Mouse (Mus musculus) Muller cell, postnatal 12 days (primary cell): ENCODE data around the gene Foxp1.
A peak's percentile ranks its signal among the peaks of the same experiment; 100 is the strongest.

ENCODE experiments used
- DNase-seq: peaks from one replicate; pipeline ENCODE4 v3.0.0-alpha.2; 2015; ENCODE audit errors: inconsistent ontology term

The Foxp1 gene

DNA sequence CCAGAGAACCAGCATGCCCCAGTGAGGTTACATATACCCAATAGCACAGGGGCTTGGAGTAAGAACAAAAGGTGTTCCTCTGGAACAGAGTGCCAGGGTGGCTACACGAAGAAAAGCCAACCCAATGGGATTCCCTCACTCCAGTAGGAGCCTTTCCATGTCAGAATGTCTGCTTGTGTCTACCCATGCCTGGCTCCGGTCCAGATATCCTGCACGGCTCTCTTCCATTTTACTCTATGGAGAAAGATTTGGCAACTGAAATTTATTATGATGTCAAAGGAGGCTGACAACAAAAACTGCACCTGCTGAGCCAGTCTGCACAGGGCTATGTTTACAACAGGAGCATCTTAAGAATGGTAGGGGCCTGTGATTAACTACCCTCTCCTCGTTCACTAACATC, 233.3 kb downstream of the Foxp1 start:
- no peak for DNase-seq

DNA sequence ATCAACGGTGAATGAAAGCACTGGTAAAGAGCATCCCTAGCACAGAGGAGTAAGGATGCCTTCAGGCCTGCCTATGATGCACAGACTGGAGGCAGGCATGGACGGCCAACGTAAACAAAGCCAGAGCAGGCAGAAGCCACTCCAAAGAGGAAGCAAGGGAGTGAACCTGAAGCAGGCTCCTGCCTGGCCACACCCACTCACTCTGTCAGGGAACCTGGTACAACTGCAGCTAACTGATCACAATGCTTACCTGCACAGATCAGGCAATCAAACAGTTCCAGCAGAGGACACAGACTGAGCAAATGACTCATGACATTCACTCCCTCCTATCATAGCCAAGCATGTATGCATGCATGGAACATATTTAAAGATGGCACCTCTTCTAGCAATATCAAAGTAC, 237.5 kb downstream of the Foxp1 start:
- DNase-seq: no peak

DNA sequence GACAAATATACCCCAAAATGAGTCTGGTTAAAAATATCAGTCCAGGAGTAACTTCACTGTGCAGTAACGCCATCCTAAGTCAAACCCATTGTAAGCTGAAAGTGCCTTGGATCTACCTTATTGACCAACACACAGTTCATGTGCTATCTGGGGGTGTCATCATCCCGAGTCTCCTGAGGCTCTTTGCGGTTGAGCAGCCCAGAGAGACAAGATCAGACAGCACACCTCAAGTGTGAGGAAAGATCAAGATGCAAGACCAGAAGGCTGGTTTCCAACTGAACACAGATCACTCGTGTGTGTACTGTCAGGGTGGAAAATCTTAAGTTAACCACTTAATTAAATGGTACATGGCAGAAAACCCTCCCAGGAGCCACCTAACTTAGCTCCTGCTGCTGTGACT, 238.5 kb downstream of the Foxp1 start:
- no peak for DNase-seq

DNA sequence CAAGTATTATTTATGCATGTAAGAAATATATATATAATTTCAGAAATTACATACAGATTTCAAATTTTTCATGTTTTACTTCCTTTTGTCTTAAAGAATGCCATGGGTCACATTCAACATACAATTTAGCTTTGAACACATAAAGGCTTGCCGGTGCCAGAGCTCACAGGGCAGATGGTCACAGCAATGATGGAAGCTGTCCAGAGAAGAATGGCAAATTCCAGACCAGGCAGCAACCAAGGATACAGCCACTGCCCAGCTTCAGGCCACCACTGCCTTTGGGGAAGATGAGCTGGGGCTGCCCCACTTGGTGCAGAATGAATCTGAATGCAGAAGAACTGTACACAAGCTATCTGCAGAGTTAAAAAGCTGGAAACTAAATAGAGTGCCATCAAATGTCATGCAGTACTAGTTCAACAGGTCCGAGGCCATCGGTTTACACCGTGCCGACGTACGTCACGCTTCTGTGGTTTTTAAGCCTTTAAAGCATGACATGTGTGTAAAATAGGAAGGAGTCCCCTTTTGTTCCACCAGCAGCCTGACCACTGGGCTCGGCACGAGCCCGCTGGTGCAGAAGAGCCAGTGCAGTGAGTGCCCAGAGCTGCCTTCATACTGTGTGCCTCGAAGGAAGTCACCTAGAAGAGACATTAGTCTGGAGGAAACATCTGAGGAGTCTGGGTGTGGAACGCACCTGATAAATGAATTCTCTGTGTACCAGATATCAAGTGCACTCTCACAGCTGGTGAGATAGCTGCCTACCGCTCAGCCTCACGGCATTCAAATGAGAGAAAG, 239.5 kb downstream of the Foxp1 start:
- DNase-seq: no peak

DNA sequence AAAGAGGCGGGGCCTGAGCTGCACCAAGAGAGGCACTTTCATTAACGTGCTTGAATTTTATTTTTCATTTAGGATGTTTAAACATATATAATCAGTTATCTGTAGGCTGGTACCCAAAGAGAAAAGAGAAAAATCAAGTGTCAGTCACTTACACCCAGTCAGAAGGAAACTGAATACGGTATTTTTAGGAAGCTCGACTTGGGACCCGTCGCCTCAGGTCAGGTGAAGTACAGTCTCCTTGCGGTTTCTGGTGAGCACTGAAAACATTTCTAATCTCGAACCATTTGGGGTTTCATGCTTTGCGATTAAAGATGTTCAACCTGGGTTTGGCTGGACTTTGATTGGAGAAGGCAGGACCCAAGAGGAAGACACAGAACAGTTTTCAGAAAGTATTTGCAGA, 241.1 kb downstream of the Foxp1 start:
- no peak for DNase-seq

DNA sequence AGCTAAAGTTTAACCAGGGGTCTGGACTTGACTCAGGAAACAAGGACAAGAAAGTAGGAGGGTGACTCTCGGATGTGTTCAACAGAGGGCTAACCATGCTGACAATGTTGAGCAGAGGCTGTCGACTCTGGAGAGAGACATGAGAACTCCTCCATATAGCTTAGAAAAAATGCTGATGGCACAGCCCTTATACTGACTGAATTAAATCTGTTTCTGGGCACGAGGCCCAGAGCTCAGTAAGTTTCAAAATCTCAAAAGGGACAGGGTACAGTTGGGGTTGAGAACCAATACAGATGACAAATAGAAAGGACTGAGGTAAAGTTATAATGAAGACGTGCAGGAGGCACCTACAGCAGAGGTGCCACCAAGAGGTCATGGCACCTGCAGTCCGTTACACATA, 241.9 kb downstream of the Foxp1 start:
- DNase-seq: no peak

DNA sequence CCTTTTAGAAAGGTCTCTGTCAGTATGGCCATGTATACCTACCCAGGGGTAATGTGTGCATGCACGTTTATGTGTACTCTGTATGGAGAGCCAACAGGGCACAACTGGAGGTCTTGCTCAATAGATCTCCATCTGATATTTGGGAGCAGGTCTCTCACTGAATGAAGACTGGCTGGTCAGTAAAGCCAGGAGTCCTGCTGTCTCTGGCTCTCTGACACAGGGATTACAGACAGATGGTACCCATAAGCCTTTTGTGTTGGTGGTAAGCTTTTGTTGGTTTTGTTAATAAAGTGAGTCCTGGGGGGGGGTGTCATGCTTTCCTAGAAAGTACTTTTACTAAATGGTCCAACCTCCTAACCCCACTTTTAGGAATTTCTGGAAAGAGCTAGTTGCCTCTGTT, 245.3 kb downstream of the Foxp1 start:
- no peak for DNase-seq

DNA sequence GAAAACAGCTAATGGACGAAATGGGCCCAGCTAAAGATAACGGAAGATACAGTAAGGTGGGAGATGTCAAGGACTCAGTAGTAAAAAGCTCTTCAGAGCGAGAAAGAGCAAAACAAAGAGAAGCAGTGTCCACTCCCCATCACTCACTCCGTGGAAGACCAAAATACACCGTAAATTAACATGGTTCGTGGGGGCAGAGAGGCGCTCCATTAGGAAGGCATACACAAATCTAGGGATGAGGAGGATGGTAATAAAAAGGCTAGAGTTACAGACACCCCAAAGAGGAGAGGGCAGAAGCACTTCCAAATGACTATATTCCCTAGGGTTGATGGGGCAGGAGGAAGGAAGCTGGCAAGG, 246.2 kb downstream of the Foxp1 start:
- DNase-seq: no peak

DNA sequence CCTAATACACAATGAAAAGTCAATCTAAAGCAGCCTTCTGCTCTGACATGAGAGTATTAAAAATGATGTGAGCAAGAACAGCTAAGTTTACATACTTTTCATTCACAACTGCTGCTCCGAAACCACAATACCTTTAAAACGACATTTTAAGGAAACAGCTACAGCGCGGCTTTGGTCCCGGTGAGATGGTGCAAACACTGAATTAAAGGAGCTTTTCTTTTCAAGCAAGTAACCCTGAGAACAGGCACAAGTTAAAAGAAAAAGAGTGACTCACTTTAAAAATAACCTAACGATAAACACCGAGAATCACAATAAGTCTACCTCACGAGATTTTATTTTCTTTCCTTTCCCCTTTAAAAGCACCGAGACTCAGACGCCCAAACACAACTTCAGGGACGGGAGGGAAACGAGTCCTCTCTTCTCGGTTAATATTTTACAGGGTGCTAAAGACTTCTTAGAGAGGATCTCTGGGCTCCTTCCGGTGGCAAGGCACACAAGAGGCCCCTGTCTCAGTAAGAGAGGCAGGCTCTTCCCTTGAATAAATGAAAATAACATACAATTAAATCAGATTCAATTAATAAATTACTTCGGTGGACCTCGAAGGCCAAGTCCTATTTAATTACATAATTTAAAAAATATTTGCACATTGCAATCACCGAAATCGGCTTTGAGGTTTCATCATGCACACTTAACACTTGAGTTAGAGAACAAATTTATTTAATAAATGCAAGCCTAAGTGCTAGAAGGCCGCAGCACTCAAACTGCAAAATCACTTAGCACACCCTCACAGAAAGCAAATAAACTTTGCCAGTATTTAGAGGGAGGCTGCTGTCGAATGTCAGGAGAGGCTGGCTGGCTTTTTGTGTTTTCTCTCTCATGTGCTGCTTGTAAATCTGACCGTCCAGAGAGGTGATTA, 246.9 kb downstream of the Foxp1 start:
- DNase-seq: peak; percentile 7

DNA sequence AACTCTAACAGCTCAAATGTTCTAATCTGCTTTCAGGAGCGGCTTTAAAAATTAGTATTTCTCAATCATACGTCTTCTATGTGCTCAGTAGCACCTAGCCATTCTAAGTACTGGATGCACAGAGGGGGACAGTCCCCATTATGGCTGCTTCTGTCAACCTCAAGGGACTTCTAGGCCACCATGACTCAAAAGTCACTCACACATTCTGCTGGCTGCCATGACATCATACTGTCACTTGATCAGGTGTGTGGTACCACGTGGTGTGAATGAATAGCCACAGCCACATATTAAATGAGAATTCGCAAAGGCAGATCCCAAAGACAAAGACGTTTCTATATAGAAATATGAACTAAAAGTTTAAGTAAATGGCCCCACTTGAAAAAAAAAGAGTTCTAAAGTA, 247.9 kb downstream of the Foxp1 start:
- DNase-seq: no peak

DNA sequence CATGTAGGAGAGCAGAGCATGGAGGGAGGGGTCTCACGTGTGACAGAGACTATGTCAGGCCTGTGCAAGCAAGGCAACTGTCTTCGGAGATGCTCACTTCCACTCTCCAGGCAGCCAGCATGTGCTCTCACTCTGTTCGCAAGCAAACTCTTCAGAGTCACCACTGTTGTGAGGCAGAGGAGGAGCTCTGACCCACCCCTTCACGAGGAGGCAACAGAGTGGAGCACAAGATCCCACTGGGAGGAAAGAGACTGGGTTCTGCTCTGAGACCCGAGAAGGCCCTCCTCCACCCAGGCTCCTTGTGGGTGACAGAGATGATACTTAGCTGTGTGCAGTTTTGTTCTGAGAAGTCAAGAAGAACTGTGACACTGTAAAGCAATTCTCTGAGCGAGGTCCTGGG, 248.3 kb downstream of the Foxp1 start:
- no peak for DNase-seq

DNA sequence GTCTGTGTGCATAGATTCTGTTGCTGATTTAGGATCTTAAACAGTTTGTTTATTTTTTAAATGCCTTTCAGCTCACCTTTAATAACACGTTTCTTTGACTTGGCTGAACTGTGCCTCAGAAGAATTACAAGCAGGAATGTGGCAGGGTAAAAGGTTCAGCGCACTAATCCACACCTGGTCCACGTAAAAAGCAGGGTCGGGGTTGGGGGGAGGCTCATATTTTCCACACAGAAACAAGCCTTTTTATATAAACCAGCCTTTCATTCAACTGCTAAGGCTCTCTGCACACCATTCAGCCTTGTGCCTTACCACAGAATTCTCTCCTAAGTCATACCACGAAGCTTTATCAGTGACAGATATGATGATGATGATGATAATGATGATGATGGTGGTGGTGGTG, 249.3 kb downstream of the Foxp1 start:
- no peak for DNase-seq

DNA sequence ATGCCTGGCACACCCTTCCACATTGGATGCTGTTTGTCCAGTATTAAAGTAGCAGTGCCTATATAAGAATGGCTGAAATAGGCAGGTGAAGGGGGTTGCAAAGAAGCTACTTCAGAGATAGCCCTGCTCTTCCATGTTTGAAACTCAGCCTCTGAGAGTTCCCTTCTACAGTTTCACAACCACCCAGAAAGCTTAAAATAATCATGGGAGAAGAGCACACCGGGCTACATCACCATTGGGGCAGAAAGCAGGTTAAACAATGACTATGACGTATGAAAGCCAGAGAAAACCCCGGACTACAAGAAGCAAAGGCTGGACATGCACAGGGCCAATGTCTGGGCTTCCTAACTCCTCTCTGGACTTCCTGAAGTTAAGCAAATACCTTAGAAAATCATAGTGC, 250.3 kb downstream of the Foxp1 start:
- DNase-seq: no peak

DNA sequence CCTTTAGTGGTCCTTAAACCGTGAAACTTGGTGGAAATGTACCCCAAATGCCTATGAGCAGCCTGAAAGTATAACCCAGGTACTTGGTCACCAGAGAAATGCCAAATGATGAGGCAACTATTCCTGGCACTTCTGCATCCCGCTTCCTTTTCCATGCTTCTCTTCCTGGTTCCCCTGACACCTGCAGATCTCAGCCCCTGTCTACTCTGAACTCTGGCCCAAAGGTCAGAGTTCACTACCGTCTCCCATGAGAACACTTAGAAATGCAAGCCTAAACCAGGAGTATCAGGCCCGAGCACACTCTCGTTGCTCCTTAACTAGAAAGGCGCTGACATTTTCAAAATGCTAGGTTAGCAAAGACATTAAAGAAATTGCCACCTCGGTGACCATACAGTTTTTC, 250.8 kb downstream of the Foxp1 start:
- DNase-seq: no peak

DNA sequence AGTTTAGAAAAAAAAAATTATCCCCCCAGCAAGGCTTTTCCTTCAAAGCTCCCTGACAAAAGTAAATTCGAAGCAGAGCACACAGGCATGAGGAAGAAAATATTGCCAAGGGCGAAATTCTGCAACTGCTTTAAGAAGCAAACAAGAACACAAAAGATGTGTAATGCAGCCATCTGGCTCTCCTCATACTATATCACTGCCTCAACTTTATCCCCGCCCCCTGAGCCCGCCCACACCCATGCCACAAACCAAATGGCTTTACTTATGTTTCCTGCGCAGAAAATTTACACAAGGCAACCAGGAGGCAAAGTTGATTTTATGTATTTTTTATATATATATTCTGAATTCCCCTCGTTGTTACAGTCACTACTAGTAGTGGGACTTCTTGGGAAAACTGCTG, 252.6 kb downstream of the Foxp1 start:
- no peak for DNase-seq

DNA sequence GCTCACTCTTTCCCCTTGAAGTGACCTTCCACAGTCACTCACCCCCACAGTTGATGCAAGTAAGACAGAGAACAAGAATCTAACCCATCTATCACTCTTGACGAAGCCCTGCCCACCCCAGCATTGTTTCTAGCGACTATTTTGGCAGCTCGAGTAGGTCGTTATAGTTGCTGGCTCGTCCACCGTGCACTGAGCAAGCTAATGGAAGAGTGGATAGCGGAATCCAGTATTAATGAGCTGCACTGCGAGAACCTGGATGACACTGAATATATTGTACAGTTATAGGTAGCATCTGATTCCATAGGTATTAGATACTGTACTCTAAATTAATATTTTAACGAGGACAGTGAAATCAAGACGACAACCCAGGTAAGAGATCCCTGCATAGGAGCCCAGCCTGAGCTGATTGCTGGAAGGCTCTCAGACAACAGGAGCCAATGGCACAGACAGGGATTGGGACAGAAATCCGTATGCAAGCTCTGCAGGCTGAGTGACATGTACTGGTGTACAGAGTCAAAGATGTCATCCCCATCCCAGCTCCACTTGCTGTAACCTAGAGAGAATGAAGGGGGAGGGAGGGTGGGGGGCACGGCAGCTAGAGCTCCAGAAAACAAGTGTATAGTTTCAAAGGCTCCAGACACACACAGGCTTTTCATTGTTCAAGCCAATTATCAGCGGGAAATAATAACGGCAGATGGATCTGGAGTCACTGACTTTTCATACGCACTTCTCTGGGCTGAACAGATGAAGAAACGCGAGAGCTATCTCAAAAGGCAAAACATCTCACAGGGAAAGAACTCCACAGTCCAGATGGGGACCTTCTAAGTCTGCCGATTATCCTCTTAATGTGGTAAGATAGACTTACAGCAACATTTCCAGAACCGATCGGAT, 254.1 kb downstream of the Foxp1 start:
- peak; percentile 23 for DNase-seq

DNA sequence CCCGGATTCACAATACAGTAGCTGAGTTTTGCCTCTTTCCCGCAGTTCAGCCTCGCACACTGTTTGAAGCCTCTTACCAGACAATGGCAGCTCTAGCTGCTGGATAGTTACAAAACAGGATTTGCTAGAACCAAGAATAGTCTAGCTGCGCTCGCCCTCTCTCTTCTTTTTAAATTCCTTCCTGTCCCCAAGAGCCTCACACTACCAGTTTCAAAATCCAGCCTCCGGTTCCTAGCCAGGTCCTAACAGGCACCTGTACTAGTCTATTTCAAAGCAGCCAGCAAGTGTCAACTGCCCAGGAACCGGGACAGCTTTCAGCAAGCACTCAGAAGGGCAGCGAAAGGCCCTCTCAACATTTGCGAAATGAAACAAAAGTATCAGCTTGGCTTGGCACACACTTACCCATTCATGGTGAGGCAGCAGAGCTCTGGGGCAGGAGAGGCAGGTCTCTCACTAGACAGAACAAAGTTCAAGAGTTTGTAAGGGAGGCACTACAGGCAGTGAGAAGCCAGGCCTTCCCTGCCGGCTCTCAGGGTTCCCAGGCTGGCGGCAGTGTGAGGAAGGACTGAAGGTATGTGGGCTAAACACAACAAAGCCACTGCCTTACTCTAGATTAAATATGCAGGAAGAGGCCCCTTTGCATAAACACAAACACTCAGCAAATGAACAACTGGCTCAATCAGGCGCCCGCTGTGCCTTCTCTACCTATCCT, 256.4 kb downstream of the Foxp1 start:
- DNase-seq: peak; percentile 47

DNA sequence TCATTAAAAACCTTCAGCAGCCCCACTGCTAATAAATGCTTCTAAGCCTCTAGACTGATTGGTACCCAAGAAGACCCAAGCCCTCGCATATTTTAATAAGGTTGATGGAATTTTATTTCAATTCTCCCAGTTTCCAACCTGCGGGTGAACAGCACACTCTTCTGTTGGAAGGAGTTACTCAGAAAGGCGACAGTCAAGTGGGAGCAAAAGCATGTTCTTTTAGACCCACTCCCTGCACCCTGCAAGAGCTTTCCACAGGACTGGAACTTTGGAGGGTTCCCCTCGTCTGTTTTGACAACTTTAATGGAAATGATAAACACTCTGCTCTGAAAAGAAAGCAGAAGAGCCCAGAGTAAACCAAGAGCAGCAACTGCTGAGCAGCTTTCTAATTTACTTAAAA, 257.3 kb downstream of the Foxp1 start:
- no peak for DNase-seq

DNA sequence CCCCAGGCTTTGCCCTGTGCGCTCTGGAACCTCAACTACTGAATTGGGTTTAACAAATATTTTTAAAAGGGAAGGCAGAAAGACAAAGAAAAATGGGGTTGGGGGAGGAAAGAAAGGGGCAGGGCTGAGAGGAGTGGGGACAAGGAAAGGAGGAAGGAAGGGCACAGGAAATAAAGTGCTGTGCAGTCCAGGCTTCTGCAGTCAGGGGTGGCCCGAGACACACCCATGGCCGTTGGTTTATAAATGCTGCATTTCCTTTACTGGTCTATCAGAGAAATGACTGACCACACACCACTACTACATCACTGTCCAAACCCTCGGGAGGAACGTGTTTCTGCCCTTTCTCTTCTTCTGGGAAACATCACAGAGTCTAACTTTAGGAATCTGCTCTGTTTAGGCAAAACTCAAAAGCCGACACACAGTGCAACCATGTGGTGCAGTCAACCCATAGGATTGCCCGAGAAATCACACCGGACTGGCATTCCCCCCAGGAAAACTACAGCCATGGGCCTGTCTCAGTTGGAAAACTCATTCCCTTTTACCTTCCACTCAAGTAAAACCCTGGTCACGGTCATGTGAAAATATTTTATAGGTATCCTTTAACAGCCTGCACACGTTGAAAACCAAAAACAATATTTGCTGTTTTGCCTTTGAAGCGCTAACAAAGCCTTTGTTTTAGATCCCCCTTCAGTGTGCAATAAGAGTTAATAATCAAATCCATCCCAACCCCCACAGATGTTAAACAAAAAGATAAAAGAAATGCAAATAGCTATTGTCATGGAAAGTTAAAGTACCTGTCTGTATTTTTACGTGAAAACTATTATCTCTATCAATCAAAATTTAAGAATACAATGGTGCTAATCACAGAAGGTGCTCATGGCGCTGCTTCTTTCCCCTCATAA, 258.1 kb downstream of the Foxp1 start:
- DNase-seq: no peak

DNA sequence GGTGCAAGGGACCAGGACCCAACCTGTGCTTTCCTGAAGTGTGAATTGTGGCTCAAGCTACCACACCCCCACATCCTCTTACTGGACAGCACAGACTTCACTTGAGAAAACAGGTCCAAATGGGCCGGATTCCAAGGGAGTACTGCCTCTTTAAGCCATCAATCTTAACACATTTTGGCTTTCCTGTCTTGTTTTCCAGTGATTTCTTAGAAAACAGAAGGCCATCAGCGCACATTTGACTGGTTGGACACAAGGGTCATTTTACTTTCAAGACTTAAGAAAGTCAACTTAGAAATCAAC, 258.7 kb downstream of the Foxp1 start:
- no peak for DNase-seq
